Mouse (Mus musculus): Measurements from ENCODE around the gene Tdrkh. TPM values are rescaled to one million over a fixed set of nuclear protein-coding genes. Genes with fewer than 3 reads are reported as not detected.
A peak's percentile ranks its signal among the peaks of the same experiment; 100 is the strongest.

Tdrkh gene
- polyA plus RNA-seq (2012; rRNA removed): 2.6 and 4.1 TPM in 2 replicates

GRCm38 (mm10) chr3:94413031-94413679 is at the start of gene Tdrkh:
Gene Tdrkh, plus strand, starts transcription at chr3:94413273.
- 6% methylated on average over 52 of the region's 52 CpGs for WGBS
- TF ChIP-seq POLR2A (IDR thresholded peaks at IDR 0.05; ENCODE audit: control insufficient read depth, extremely low read depth, insufficient read depth, low read length, poor library complexity): peak; percentile 92
- peak; percentile 72; the same call in 1 of the 2 replicates for TF ChIP-seq CTCF (IDR thresholded peaks at IDR 0.05; ENCODE audit: borderline replicate concordance, control insufficient read depth, extremely low read depth, insufficient read depth, low read length, poor library complexity)
- Histone ChIP-seq H3K27ac (ENCODE audit: control insufficient read depth, insufficient read depth, low read length) (peak within 1 kb of the TSS; percentile 27; the same call in 1 of the 2 replicates), H3K4me1 (replicated peaks; ENCODE audit: control insufficient read depth, insufficient read depth, low read length) (peaks cover 10% of the 10 kb centered on the region), H3K27me3 (ENCODE audit: control insufficient read depth, insufficient read depth, low read length) (no peaks in the 10 kb centered on the region), H3K36me3 (ENCODE audit: control insufficient read depth, insufficient read depth, low read length) (no peaks in the 10 kb centered on the region), H3K4me3 (ENCODE audit: control insufficient read depth, insufficient read depth, low read length) (peak within 1 kb of the TSS; percentile 52)
- DNase-seq: peak; percentile 96

GRCm38 (mm10) chr3:94363291-94364153 is 49.6 kb upstream of the Tdrkh start:
- Histone ChIP-seq H3K27me3 (ENCODE audit: control insufficient read depth, insufficient read depth, low read length) (no peaks in the 10 kb centered on the region), H3K27ac (ENCODE audit: control insufficient read depth, insufficient read depth, low read length) (no peak overlapping the region), H3K4me3 (ENCODE audit: control insufficient read depth, insufficient read depth, low read length) (peak overlapping the region; percentile 4; the same call in 1 of the 2 replicates), H3K36me3 (ENCODE audit: control insufficient read depth, insufficient read depth, low read length) (peaks cover 22% of the 10 kb centered on the region), H3K4me1 (replicated peaks; ENCODE audit: control insufficient read depth, insufficient read depth, low read length) (peaks cover 13% of the 10 kb centered on the region)
- DNase-seq: no peak
- TF ChIP-seq POLR2A (IDR thresholded peaks at IDR 0.05; ENCODE audit: control insufficient read depth, extremely low read depth, insufficient read depth, low read length, poor library complexity) (no peak), CTCF (IDR thresholded peaks at IDR 0.05; ENCODE audit: borderline replicate concordance, control insufficient read depth, extremely low read depth, insufficient read depth, low read length, poor library complexity) (no peak)
- WGBS: 19% methylated on average over 97 of the region's 97 CpGs

- no peak for DNase-seq
- H3K36me3 ChIP-seq (ENCODE audit: control insufficient read depth, insufficient read depth, low read length): peaks cover 22% of the 10 kb centered on the region
- H3K27ac ChIP-seq (ENCODE audit: control insufficient read depth, insufficient read depth, low read length): no peak overlapping the region
- H3K27me3 ChIP-seq (ENCODE audit: control insufficient read depth, insufficient read depth, low read length): no peaks in the 10 kb centered on the region
- no peak overlapping the region for H3K4me3 ChIP-seq (ENCODE audit: control insufficient read depth, insufficient read depth, low read length)
- TF ChIP-seq POLR2A (IDR thresholded peaks at IDR 0.05; ENCODE audit: control insufficient read depth, extremely low read depth, insufficient read depth, low read length, poor library complexity) (no peak), CTCF (IDR thresholded peaks at IDR 0.05; ENCODE audit: borderline replicate concordance, control insufficient read depth, extremely low read depth, insufficient read depth, low read length, poor library complexity) (0 out of 2 replicates have a peak, but pooled peaks have one; percentile 15)
- H3K4me1 ChIP-seq (replicated peaks; ENCODE audit: control insufficient read depth, insufficient read depth, low read length): peaks cover 16% of the 10 kb centered on the region
- WGBS: 17% methylated on average over 23 of the region's 23 CpGs
These were observed 48.9 kb upstream of the Tdrkh start for GRCm38 (mm10) chr3:94364154-94364526.

- no peak overlapping the region for H3K27ac ChIP-seq (ENCODE audit: control insufficient read depth, insufficient read depth, low read length)
- WGBS: 32% methylated on average over 3 of the region's 3 CpGs
These were observed 46.3 kb upstream of the Tdrkh start for GRCm38 (mm10) chr3:94366761-94367160.

GRCm38 (mm10) chr3:94367511-94367910 is 45.6 kb upstream of the Tdrkh start:
- Histone ChIP-seq H3K27ac (ENCODE audit: control insufficient read depth, insufficient read depth, low read length) (no peak overlapping the region), H3K27me3 (ENCODE audit: control insufficient read depth, insufficient read depth, low read length) (no peaks in the 10 kb centered on the region), H3K36me3 (ENCODE audit: control insufficient read depth, insufficient read depth, low read length) (peaks cover 22% of the 10 kb centered on the region), H3K4me3 (ENCODE audit: control insufficient read depth, insufficient read depth, low read length) (no peak overlapping the region), H3K4me1 (replicated peaks; ENCODE audit: control insufficient read depth, insufficient read depth, low read length) (peaks cover 32% of the 10 kb centered on the region)
- no peak for DNase-seq
- WGBS: 95% methylated on average over 6 of the region's 6 CpGs
- no peak for TF ChIP-seq CTCF (IDR thresholded peaks at IDR 0.05; ENCODE audit: borderline replicate concordance, control insufficient read depth, extremely low read depth, insufficient read depth, low read length, poor library complexity)
- no peak for TF ChIP-seq POLR2A (IDR thresholded peaks at IDR 0.05; ENCODE audit: control insufficient read depth, extremely low read depth, insufficient read depth, low read length, poor library complexity)

More at GRCm38 (mm10) chr3:94366761-94367160, 46.3 kb upstream of the Tdrkh start:
- no peak overlapping the region for H3K4me3 ChIP-seq (ENCODE audit: control insufficient read depth, insufficient read depth, low read length)
- no peaks in the 10 kb centered on the region for H3K27me3 ChIP-seq (ENCODE audit: control insufficient read depth, insufficient read depth, low read length)
- peaks cover 27% of the 10 kb centered on the region for H3K4me1 ChIP-seq (replicated peaks; ENCODE audit: control insufficient read depth, insufficient read depth, low read length)
- peak; percentile 82 for DNase-seq
- peaks cover 22% of the 10 kb centered on the region for H3K36me3 ChIP-seq (ENCODE audit: control insufficient read depth, insufficient read depth, low read length)
- TF ChIP-seq POLR2A (IDR thresholded peaks at IDR 0.05; ENCODE audit: control insufficient read depth, extremely low read depth, insufficient read depth, low read length, poor library complexity) (no peak), CTCF (IDR thresholded peaks at IDR 0.05; ENCODE audit: borderline replicate concordance, control insufficient read depth, extremely low read depth, insufficient read depth, low read length, poor library complexity) (peak; percentile 69; the same call in 1 of the 2 replicates)

GRCm38 (mm10) chr3:94368631-94369030 is 44.4 kb upstream of the Tdrkh start:
- Histone ChIP-seq H3K27me3 (ENCODE audit: control insufficient read depth, insufficient read depth, low read length) (no peaks in the 10 kb centered on the region), H3K4me3 (ENCODE audit: control insufficient read depth, insufficient read depth, low read length) (no peak overlapping the region), H3K27ac (ENCODE audit: control insufficient read depth, insufficient read depth, low read length) (no peak overlapping the region), H3K36me3 (ENCODE audit: control insufficient read depth, insufficient read depth, low read length) (peaks cover 22% of the 10 kb centered on the region), H3K4me1 (replicated peaks; ENCODE audit: control insufficient read depth, insufficient read depth, low read length) (peaks cover 43% of the 10 kb centered on the region)
- TF ChIP-seq POLR2A (IDR thresholded peaks at IDR 0.05; ENCODE audit: control insufficient read depth, extremely low read depth, insufficient read depth, low read length, poor library complexity): no peak
- TF ChIP-seq CTCF (IDR thresholded peaks at IDR 0.05; ENCODE audit: borderline replicate concordance, control insufficient read depth, extremely low read depth, insufficient read depth, low read length, poor library complexity): no peak
- DNase-seq: no peak
- WGBS: 15% methylated on average over 6 of the region's 6 CpGs
